Mouse (Mus musculus): Measurements from ENCODE around the gene Prep.
A peak's percentile ranks its signal among the peaks of the same experiment; 100 is the strongest.

Gene Prep

GRCm38 (mm10) chr10:45066931-45067308 is at the start of gene Prep:
Prep (plus strand) TSS chr10:45067203.
- DNase-seq = peak; percentile 93 to 97

GRCm38 (mm10) chr10:45017352-45017751 is 49.7 kb upstream of the Prep start:
- no peak for DNase-seq

- DNase-seq = peak in 1 of 2 experiments; percentile 43
Observed at GRCm38 (mm10) chr10:45017851-45018250, 49.2 kb upstream of the Prep start.

DNA sequence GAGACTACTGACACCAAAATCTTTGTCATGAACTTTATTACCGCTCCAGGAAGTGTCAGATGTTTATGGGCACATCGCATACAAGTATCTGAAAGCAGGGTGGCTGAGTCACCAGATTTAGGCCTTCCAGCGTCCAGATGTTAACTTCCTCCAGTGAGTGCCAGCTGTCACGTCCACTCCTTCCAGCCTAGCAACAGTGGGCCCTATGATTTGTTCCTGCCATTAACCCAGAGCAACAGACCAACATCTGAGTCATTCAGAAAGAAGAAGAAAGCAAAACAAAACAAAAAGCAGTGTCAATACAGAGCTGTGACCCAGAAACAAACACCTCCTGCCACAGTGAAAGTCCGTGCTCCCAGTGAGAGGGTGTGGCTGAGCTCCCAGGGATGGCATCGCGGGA is 47.6 kb upstream of the Prep start:
- no peak for DNase-seq

DNA sequence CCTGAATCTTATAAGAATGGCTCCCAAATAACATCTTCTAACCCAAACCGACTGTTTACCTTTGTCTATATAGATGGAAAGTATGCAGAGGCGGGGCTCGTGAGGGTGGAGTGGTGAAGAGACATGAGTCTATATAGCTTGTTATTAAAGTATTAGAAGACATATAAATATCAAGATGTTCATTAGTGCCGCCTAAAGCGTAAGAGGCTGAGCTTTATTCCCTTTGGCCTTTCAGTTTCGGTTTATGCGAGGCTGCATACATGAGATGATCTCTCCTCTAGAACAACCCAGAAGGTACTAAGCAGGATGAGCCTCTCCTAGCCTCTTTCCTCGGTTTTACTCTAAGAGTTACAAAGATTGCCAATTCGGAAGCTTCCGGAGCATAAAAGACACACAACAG is 47.2 kb upstream of the Prep start:
- DNase-seq = no peak

DNA sequence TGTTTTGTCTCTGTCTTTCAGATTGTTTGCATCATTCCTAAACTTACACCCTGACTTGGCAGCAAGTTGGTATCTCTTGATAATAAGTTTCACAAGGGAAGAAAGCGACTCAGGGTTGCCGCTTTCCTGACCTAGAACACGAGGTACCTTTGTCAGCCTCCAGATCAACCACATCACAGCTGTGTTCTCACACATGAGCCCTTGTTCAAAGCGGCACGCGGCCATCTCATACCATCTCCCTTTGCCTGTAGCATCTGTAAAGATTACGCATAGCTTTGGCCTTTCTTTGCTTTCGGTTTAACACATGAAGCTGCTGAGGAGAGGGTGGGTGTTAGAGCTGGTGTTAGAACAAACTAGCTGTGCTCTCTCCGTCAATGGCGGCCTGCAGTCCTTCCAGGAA is 46.7 kb upstream of the Prep start:
- no peak for DNase-seq

GRCm38 (mm10) chr10:45025184-45025583 is 41.8 kb upstream of the Prep start:
- no peak for DNase-seq

GRCm38 (mm10) chr10:45026935-45027334 is 40.1 kb upstream of the Prep start:
- no peak for DNase-seq

DNA sequence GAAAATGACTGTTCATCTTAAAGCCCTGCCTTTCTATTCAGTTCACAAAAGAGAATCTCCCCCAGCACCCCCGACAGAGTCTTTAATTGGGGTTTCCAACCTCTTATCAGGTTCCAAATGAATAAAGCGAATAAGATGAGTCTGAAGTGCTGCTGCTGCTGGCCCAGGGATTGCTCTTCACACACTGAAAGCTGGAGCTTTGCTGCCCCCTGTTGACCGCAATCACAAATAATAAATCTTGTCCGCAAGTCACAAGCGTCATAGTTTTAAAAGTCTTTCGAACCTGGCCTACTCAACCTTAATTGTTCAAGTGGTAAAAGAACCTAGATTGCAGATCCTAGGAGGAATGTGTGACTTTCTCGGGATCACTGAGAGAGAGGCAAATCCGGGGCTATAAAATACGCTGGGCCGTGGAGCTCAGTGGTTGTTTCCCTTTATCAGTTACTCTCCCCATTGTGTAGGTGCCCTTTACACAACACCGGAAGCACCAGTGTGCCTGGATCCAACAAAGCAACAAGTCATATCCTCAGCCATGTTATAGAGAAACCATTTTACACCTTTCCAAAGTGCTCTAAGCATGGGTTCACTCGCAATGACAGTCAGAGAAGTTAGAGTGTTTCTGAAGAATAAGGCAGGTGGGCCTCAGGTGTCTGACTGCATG is 21.6 kb upstream of the Prep start:
- DNase-seq = peak; percentile 72 to 91

DNA sequence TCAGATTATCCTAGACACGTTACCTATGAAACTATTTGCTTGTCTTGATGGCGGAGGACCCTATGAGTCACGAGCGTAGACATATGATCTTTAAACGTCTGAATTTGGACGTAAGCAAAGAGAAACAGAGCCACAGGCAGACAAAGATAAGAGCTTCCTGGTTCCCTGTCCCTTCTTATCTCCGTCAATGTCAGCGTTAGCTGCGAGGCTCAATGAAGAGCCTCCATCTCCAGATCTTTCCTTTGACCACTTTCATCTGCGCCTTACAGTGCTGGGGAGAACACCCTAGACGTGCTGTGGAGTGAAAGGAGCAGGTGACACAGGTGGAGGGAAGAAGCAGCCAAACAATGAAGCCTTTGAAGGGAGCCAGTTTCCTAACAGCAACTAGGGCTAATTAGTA is 18.8 kb upstream of the Prep start:
- DNase-seq = no peak

DNA sequence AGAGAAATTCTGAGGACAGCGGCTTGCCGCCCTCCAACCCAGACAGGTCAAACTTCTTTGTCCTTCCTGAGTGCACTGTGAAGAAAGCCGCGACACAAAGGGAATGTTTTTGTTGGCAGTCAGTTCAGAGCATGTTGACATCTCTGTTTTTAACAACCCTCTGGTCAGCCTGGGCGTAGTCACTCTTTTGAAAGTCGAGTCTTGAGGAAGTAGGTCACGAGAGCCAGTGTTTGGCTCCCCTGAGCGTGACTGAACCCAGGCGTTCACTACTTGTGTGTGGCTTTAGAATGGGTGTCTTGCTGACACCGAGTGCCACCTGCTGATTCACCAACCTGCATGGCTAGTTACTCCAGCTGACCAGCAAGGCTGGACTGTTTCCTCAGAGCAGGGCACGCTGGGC is 18.4 kb upstream of the Prep start:
- DNase-seq = peak; percentile 40 to 69

GRCm38 (mm10) chr10:45051125-45051744 is 15.8 kb upstream of the Prep start:
- peak; percentile 78 to 89 for DNase-seq

DNA sequence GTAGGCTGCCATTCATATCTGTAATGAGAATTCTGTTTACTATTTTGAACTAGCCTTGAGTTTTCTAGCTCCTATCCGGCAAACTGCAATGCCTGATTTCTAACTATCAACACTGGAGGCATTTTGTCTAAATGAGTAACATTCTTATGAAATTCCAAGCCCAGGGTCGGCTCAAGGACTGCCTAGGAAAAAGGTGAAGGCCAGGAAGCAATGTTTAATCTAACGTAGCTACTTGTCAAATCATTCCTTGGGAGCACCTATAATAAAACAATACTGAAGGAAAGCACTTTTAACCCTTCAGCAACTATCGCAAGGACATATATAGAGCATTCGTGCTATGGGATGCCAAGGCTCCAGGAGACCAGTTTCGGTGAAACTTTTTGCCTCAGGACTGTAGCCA is 8.6 kb upstream of the Prep start:
- DNase-seq = no peak

DNA sequence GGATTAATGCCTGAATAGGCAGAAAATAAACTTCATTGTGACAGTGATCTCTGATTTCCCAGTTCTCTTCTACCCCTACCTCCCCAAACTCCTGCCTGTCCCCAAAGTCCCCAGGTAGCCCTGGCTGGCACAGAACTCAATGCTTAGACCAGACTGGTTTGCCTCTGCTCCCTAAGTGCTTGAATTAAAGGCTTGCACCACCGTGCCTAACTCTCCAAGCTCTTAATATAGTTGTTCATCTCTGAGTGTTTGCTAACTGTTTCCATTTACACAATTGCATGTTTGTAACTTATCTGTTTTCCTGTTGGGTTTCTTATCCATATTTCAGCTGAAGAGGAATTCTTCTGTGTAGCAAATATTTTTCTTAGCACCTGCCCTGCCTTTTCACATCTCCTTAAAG is 6.2 kb upstream of the Prep start:
- DNase-seq = no peak

GRCm38 (mm10) chr10:45066131-45066930 is 672 bp upstream of the Prep start:
- DNase-seq = no peak

GRCm38 (mm10) chr10:45067436-45067925 is 478 bp downstream of the Prep start:
- peak; percentile 16 to 43 for DNase-seq

DNA sequence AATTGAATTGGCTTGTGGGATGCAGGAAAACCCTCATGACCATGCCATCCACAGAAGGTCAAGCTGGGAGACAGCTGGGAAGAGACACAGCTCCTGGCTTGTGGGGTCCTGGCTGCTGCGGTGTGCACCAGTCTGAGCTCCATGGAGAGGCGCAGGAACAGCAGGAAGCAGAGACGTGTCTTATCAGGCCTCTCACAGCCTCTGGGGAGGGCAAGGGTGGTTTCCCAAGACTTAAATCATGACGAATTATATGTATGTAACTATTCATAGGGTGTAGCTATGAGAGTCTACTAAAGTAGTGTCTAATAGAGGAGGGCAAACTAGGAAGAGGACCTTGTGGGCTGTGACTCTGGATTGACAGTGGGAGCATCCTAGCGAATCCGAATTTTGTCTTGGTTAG is 2.6 kb downstream of the Prep start:
- no peak for DNase-seq

GRCm38 (mm10) chr10:45070362-45070761 is 3.4 kb downstream of the Prep start:
- no peak for DNase-seq

GRCm38 (mm10) chr10:45070929-45071813 is 4.2 kb downstream of the Prep start:
- peak; percentile 13 to 60 for DNase-seq

GRCm38 (mm10) chr10:45072339-45072738 is 5.3 kb downstream of the Prep start:
- DNase-seq = no peak

- DNase-seq = no peak
Observed at GRCm38 (mm10) chr10:45074543-45074942, 7.5 kb downstream of the Prep start.

GRCm38 (mm10) chr10:45075491-45076051 is 8.6 kb downstream of the Prep start:
- no peak for DNase-seq
